Mouse (Mus musculus) layer of hippocampus, postnatal 25 days (tissue): ENCODE measurements around the gene Smg9. TPM values are rescaled to one million over a fixed set of nuclear protein-coding genes. Genes with fewer than 3 reads are reported as not detected.

Experiments used
- DNase-seq, 2 experiments: peaks; one replicate each; pipeline ENCODE4 v3.0.0; 2022; ENCODE audit warnings: mixed read lengths in 2 of 2, low spot score in 1 of 2; ENCODE audit errors: extremely low spot score in 1 of 2
- total RNA-seq, 2 experiments: library from RNA; stranded (reverse); gene quantifications; 2 replicates each; pipeline ENCODE4 v1.2.3; 2021

Smg9 gene
- total RNA-seq, 2 experiments from 2014 or later: 32.9 to 37.9 TPM

GRCm38 (mm10) chr7:24470356-24470755 is 70.9 kb downstream of the Smg9 start:
- DNase-seq: no peak

Other genes starting within 250 kb of the Smg9 start
- 1 to 10 TPM; 3.6 to 3.9 TPM for gene Zfp114, start 224.6 kb upstream of the Smg9 start, total RNA-seq
- gene Zfp111, start 188.2 kb upstream of the Smg9 start, total RNA-seq: 10 to 100 TPM in 1 of 2 experiments, 1 to 10 TPM in 1; 8.8 to 11.3 TPM
- 1 to 10 TPM; 8.5 to 9.0 TPM for gene Zfp109, start 162.1 kb upstream of the Smg9 start, total RNA-seq
- 1 to 10 TPM; 7.7 to 8.1 TPM for gene Zfp108, start 144.8 kb upstream of the Smg9 start, total RNA-seq
- 10 to 100 TPM; 12.5 to 13.2 TPM for gene Zfp93, start 129.2 kb upstream of the Smg9 start, total RNA-seq
- gene Zfp61, start 98.4 kb upstream of the Smg9 start, total RNA-seq: 10 to 100 TPM; 24.1 to 27.5 TPM
- 10 to 100 TPM; 12.5 to 15.0 TPM for gene Zfp94, start 83.0 kb upstream of the Smg9 start, total RNA-seq
- gene Tescl, start 65.7 kb upstream of the Smg9 start, total RNA-seq: not detected
- gene Lypd5, start 50.4 kb upstream of the Smg9 start, total RNA-seq: not detected
- under 1 TPM; 0.27 to 0.47 TPM for gene Kcnn4, start 29.4 kb upstream of the Smg9 start, total RNA-seq
- not detected for gene Irgc1, start 52.7 kb downstream of the Smg9 start, total RNA-seq
- gene Plaur, start 62.9 kb downstream of the Smg9 start, total RNA-seq: 1 to 10 TPM in 1 of 2 experiments, under 1 TPM in 1; 0.40 to 1.0 TPM
- 100 to 1,000 TPM; 156 to 179 TPM for gene Cadm4, start 82.4 kb downstream of the Smg9 start, total RNA-seq
- 10 to 100 TPM; 39.8 to 45.0 TPM for gene Zfp428, start 107.4 kb downstream of the Smg9 start, total RNA-seq
- gene AC161166.1, start 112.8 kb downstream of the Smg9 start, total RNA-seq: not detected
- 10 to 100 TPM; 69.0 to 71.9 TPM for gene Irgq, start 131.1 kb downstream of the Smg9 start, total RNA-seq
- not detected for gene Pinlyp, start 146.5 kb downstream of the Smg9 start, total RNA-seq
- 10 to 100 TPM; 34.8 to 43.0 TPM for gene Xrcc1, start 146.7 kb downstream of the Smg9 start, total RNA-seq
- gene Ethe1, start 187.9 kb downstream of the Smg9 start, total RNA-seq: 10 to 100 TPM in 1 of 2 experiments, 1 to 10 TPM in 1; 9.0 to 11.5 TPM
- 1 to 10 TPM; 5.6 to 6.2 TPM for gene Zfp575, start 188.0 kb downstream of the Smg9 start, total RNA-seq
- gene Phldb3, start 211.1 kb downstream of the Smg9 start, total RNA-seq: under 1 TPM; 0.19 to 0.20 TPM
- gene Lypd3, start 236.9 kb downstream of the Smg9 start, total RNA-seq: 1 to 10 TPM; 1.4 to 1.6 TPM